Mouse (Mus musculus) limb, embryonic 15.5 days (tissue): Measurements from ENCODE around the gene Nek6. TPM values are rescaled to one million over a fixed set of nuclear protein-coding genes. Genes with fewer than 3 reads are reported as not detected.

ENCODE experiments used
- ATAC-seq: fragments of 200-750 bp; cut with Nextera tagmentation; 2 replicates; pipeline ENCODE4 v1.8.0; 2017; ENCODE audit warnings: low read depth, moderate TSS enrichment; ENCODE audit not compliant: insufficient number of reproducible peaks, low FRiP score, low TSS enrichment
- H3K27ac ChIP-seq: fragments of 300-500 bp; sonication (generic); 2 replicates; pipeline ENCODE4 v1.5.1; 2015; ENCODE audit warnings: moderate library complexity, mild to moderate bottlenecking, inconsistent platforms
- H3K27me3 ChIP-seq: fragments of 300-500 bp; sonication (generic); 2 replicates; pipeline ENCODE4 v1.6.1; 2015; ENCODE audit warnings: inconsistent platforms
- H3K36me3 ChIP-seq: fragments of 300-500 bp; sonication (generic); 2 replicates; pipeline ENCODE4 v1.6.1; 2015; ENCODE audit warnings: inconsistent platforms
- H3K4me1 ChIP-seq: fragments of 300-500 bp; sonication (generic); 2 replicates; pipeline ENCODE4 v1.6.1; 2015; ENCODE audit warnings: inconsistent platforms
- H3K4me2 ChIP-seq: fragments of 300-500 bp; sonication (generic); 2 replicates; pipeline ENCODE4 v1.6.1; 2015; ENCODE audit warnings: mild to moderate bottlenecking, inconsistent platforms
- H3K4me3 ChIP-seq: fragments of 300-500 bp; sonication (generic); 2 replicates; pipeline ENCODE4 v1.5.1; 2015; ENCODE audit warnings: mild to moderate bottlenecking, inconsistent platforms
- H3K9ac ChIP-seq: fragments of 300-500 bp; sonication (generic); 2 replicates; pipeline ENCODE4 v1.6.1; 2015; ENCODE audit warnings: inconsistent platforms
- H3K9me3 ChIP-seq: fragments of 300-500 bp; sonication (generic); 2 replicates; pipeline ENCODE4 v1.6.1; 2016; ENCODE audit warnings: inconsistent platforms
- WGBS: fragments of 180-500 bp; shearing (Covaris S2); methylation state at CpG from one replicate; pipeline ENCODE4 v1.1.7; 2015; 5-methylcytosine and 5-hydroxymethylcytosine counted together
- polyA plus RNA-seq: library from polyadenylated mRNA; unstranded; fragments of >200 nt; fragmentation: Nextera tagmentation; extraction: Ambion mirVana; gene quantifications from 2 replicates; pipeline ENCODE4 v1.2.1, GENCODE M21; 2015

Nek6 gene
- polyA plus RNA-seq, 1 experiment from 2014 or later: 118 TPM

GRCm38 (mm10) chr2:38542366-38542765 lies 30.9 kb downstream of the Nek6 start:
- 42% methylated on average over 1 of the region's 1 CpGs for WGBS
- H3K9ac ChIP-seq: no peak overlapping the region
- no peak overlapping the region for H3K27ac ChIP-seq
- H3K4me2 ChIP-seq: no peak overlapping the region
- no peak for ATAC-seq
- H3K36me3 ChIP-seq: no peaks in the 10 kb centered on the region
- no peaks in the 10 kb centered on the region for H3K27me3 ChIP-seq
- H3K4me1 ChIP-seq: peaks cover 64% of the 10 kb centered on the region
- H3K4me3 ChIP-seq: no peak overlapping the region
- no peaks in the 10 kb centered on the region for H3K9me3 ChIP-seq

- Histone ChIP-seq H3K4me1 (peaks cover 57% of the 10 kb centered on the region), H3K36me3 (no peaks in the 10 kb centered on the region), H3K9me3 (no peaks in the 10 kb centered on the region), H3K27ac (no peak overlapping the region), H3K4me3 (no peak overlapping the region), H3K9ac (no peak overlapping the region), H3K27me3 (no peaks in the 10 kb centered on the region), H3K4me2 (no peak overlapping the region)
- no peak for ATAC-seq
- 82% methylated on average over 2 of the region's 2 CpGs for WGBS
Measured at GRCm38 (mm10) chr2:38543158-38543557, 31.7 kb downstream of the Nek6 start.

- no peaks in the 10 kb centered on the region for H3K27me3 ChIP-seq
- H3K27ac ChIP-seq: peak overlapping the region; percentile 24; the same call in 1 of the 2 replicates
- H3K9me3 ChIP-seq: no peaks in the 10 kb centered on the region
- H3K4me3 ChIP-seq: no peak overlapping the region
- H3K4me1 ChIP-seq: peaks cover 47% of the 10 kb centered on the region
- no peak for ATAC-seq
- H3K9ac ChIP-seq: no peak overlapping the region
- no peak overlapping the region for H3K4me2 ChIP-seq
- H3K36me3 ChIP-seq: no peaks in the 10 kb centered on the region
Measured at GRCm38 (mm10) chr2:38544341-38544740, 32.9 kb downstream of the Nek6 start.

DNA sequence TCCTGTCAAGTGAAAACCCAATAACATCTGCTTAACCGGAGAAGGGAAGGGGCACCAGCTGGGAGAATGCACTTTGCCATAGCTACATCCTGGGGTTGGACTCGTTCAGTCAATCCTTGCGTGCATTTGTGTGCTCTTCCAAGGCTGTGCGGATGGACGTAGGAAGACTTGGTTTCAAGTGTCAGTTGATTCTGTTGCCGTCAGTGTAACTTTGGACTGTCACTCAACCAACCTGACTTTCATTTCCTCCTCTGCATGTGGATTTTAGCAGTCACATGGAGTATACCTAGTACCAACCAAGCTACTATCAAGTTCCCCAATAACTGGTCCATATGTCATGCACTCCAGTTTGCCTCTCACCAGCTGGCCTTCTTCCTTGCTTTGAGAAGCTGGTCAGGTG lies 33.5 kb downstream of the Nek6 start:
- H3K4me3 ChIP-seq: no peak overlapping the region
- no peak overlapping the region for H3K9ac ChIP-seq
- peaks cover 5% of the 10 kb centered on the region; the same call in 1 of the 2 replicates for H3K36me3 ChIP-seq
- H3K4me2 ChIP-seq: no peak overlapping the region
- H3K27ac ChIP-seq: 0 out of 2 replicates have a peak overlapping the region, but pooled peaks have one; percentile 24
- no peaks in the 10 kb centered on the region for H3K27me3 ChIP-seq
- H3K9me3 ChIP-seq: no peaks in the 10 kb centered on the region
- H3K4me1 ChIP-seq: peaks cover 42% of the 10 kb centered on the region
- 71% methylated on average over 6 of the region's 6 CpGs for WGBS
- no peak for ATAC-seq

- Histone ChIP-seq H3K9me3 (no peaks in the 10 kb centered on the region), H3K9ac (no peak overlapping the region), H3K27me3 (no peaks in the 10 kb centered on the region), H3K36me3 (peaks cover 11% of the 10 kb centered on the region), H3K4me3 (no peak overlapping the region), H3K27ac (no peak overlapping the region), H3K4me2 (no peak overlapping the region), H3K4me1 (peaks cover 37% of the 10 kb centered on the region)
- no peak for ATAC-seq
Measured at GRCm38 (mm10) chr2:38545706-38546105, 34.3 kb downstream of the Nek6 start.

DNA sequence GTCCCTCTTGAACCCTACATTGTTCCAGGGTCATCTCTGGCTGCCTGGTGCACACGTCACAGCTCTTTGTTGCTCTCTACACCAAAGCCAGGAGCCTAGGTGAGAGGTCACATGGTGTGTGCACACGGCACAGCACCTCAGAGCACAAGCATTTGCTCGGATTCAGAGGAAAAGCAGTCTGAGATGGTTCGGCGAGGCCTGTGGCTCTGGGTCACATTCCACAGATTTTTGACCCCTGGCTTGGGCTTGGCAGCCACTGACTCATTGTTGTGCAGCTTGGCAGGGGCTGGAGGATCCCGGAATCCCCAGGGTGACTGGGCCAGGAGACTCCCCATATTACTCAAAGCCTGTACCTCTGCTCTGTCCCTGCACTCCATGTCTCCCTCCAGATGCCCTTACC lies 34.8 kb downstream of the Nek6 start:
- Histone ChIP-seq H3K4me3 (no peak overlapping the region), H3K27me3 (no peaks in the 10 kb centered on the region), H3K36me3 (peaks cover 16% of the 10 kb centered on the region), H3K4me2 (no peak overlapping the region), H3K9me3 (no peaks in the 10 kb centered on the region), H3K9ac (no peak overlapping the region), H3K27ac (no peak overlapping the region), H3K4me1 (peaks cover 32% of the 10 kb centered on the region)
- ATAC-seq: no peak
- 21% methylated on average over 6 of the region's 6 CpGs for WGBS

DNA sequence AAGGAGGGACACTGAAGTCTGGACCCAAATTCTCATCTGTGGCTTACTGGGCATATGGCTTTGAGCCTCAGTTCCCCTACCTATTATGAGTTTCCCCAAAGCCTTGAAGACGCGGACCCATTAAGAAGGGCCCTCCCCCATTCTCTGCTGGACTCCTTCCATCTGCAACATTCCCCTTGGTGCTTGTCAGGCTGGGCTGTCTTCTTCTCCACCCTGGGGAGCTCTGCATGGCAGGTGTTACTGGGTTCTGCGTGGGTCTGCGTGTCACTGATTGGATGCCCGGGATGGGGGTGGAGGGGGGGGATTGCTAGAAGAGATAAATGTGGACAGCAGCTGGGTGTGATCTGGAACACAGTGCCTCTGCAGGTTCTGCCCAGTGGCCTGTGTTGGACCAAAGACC lies 35.3 kb downstream of the Nek6 start:
- Histone ChIP-seq H3K4me3 (no peak overlapping the region), H3K9ac (no peak overlapping the region), H3K36me3 (peaks cover 21% of the 10 kb centered on the region), H3K4me1 (peaks cover 27% of the 10 kb centered on the region), H3K27ac (no peak overlapping the region), H3K27me3 (no peaks in the 10 kb centered on the region), H3K9me3 (no peaks in the 10 kb centered on the region), H3K4me2 (no peak overlapping the region)
- 70% methylated on average over 5 of the region's 5 CpGs for WGBS
- ATAC-seq: no peak

DNA sequence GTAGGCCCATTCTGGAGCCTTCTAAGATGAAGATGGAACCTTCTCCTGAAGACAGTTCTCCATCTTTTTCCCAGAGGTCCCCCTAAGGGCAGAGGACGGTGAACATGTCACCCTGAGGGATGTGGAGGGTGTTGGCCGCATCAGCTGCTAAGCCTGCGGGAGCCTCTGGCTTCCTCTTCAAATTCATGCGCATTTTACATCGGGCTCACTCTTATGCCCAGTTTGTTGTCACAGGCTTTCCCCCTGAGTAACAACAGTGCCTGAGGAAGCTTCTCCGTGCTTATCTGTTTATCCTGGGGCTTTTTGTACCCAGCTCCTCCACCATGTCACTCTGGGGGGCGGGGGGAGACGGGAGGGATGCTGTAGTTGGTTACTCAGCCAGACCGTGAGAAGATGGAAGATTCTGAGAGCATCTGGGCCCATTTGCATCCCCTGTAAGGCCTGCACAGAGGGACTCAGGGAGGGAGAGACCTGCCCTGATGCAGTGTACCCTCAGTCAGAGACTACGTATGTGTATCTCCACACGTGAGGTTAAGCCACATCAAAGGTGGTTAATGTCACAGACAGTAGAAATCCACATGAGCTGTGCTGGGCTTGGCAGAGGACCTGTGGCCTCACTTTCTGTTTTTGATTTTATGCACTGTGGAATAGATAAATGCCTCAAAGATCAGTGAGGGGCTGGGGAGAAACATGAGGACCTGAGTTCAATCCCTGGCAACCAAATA lies 36.5 kb downstream of the Nek6 start:
- H3K9ac ChIP-seq: no peak overlapping the region
- peaks cover 26% of the 10 kb centered on the region for H3K4me1 ChIP-seq
- 71% methylated on average over 11 of the region's 11 CpGs for WGBS
- no peaks in the 10 kb centered on the region for H3K9me3 ChIP-seq
- no peak overlapping the region for H3K4me3 ChIP-seq
- H3K27me3 ChIP-seq: no peaks in the 10 kb centered on the region
- no peak overlapping the region for H3K4me2 ChIP-seq
- no peak overlapping the region for H3K27ac ChIP-seq
- peaks cover 31% of the 10 kb centered on the region for H3K36me3 ChIP-seq
- no peak for ATAC-seq

- ATAC-seq: no peak
- no peak overlapping the region for H3K4me3 ChIP-seq
Measured at GRCm38 (mm10) chr2:38552004-38552443, 40.6 kb downstream of the Nek6 start.

DNA sequence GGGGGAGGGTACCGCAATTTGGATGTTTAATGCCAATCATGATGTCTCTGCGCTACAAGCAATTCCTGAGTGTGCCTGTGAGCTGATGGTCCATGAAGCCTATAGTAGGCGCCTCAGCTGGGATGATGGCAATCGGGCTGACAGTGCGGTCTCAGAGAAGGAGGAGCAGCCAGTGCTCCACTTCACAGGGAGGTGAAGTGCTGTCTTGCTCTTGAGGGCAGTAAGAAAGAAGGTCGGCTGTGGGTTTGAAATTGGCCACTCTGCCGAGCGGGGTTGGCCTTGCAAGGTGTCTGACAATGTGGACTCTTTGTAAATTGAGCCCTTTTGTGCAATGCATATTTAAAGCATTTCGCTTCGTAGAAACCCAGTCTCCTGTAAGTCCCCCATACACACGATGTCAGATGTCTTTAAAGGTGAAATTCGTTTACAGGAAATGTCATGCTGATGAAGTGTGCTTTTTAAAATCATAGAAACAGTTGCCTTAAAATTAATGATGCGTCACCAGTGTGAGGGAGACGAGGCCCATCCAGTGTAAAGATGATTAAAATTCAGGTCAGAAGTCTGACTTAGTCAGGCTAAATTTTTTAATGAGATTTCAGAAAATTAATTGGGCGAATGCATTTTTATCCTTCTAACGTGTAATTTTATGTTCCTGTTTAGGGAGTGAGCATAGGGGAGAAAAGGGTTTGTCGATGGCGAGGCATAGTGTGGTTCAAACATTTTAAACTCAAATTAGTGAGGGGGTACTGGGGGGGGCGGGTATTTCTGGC lies 43.0 kb downstream of the Nek6 start:
- Histone ChIP-seq H3K4me2 (no peak overlapping the region), H3K27ac (no peak overlapping the region), H3K9ac (no peak overlapping the region), H3K4me3 (no peak overlapping the region), H3K4me1 (no peaks in the 10 kb centered on the region; the same call in 1 of the 2 replicates), H3K27me3 (no peaks in the 10 kb centered on the region), H3K9me3 (no peaks in the 10 kb centered on the region), H3K36me3 (peaks cover 45% of the 10 kb centered on the region)
- WGBS: 72% methylated on average over 19 of the region's 19 CpGs
- no peak for ATAC-seq

More at GRCm38 (mm10) chr2:38552004-38552443, 40.6 kb downstream of the Nek6 start:
- no peaks in the 10 kb centered on the region for H3K9me3 ChIP-seq
- no peaks in the 10 kb centered on the region; the same call in 1 of the 2 replicates for H3K4me1 ChIP-seq
- no peak overlapping the region for H3K9ac ChIP-seq
- whole genome bisulfite sequencing: 73% methylated on average over 15 of the region's 15 CpGs
- no peak overlapping the region for H3K4me2 ChIP-seq
- peaks cover 31% of the 10 kb centered on the region for H3K36me3 ChIP-seq
- H3K27me3 ChIP-seq: no peaks in the 10 kb centered on the region
- H3K27ac ChIP-seq: no peak overlapping the region

DNA sequence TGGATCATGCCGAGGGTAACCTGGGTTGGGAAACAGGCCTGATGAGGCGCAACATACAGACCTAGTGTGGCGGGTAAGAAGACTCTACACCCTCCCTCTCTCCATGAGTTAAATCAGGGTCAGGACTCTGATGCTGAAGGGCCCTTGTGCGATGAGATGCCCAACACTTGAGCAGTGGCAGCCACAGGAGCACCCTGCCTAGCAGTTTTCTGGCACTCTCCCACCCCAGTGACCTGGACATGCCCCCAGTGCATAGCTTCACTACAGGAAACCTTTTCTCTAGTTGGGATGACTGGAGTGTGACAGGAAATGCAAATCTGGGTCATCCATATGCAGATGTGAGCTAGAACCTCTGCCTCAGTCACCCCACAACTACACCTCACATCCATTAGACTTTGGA lies 44.2 kb downstream of the Nek6 start:
- Histone ChIP-seq H3K4me2 (no peak overlapping the region), H3K4me3 (no peak overlapping the region), H3K27ac (no peak overlapping the region), H3K36me3 (peaks cover 47% of the 10 kb centered on the region), H3K4me1 (no peaks in the 10 kb centered on the region; the same call in 1 of the 2 replicates), H3K27me3 (no peaks in the 10 kb centered on the region), H3K9ac (no peak overlapping the region), H3K9me3 (no peaks in the 10 kb centered on the region)
- no peak for ATAC-seq
- WGBS: 89% methylated on average over 4 of the region's 4 CpGs

DNA sequence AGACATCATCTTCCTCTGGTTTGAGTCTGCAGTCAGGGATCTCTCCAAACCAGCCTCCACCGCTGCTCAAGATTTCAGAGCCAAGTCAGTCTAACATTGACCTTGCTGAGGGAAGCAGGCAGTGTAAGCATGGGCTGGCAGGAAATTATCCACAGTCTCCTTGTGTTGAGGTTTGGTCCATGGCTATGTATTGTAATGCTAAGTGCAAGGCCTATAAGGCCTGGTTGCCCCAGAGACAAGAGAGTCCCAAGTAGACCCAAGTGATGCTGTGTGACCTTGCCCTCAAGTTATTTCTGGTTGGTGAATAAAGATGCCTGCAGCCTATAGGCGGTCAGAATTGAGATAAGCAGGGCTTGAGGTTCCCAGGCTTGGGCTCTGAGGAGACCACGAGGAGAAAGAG lies 45.3 kb downstream of the Nek6 start:
- no peak for ATAC-seq
- no peak overlapping the region for H3K27ac ChIP-seq
- peaks cover 45% of the 10 kb centered on the region for H3K36me3 ChIP-seq
- WGBS: 88% methylated on average over 3 of the region's 3 CpGs
- no peaks in the 10 kb centered on the region; the same call in 1 of the 2 replicates for H3K4me1 ChIP-seq
- no peak overlapping the region for H3K4me2 ChIP-seq
- H3K9ac ChIP-seq: no peak overlapping the region
- no peaks in the 10 kb centered on the region for H3K9me3 ChIP-seq
- no peak overlapping the region for H3K4me3 ChIP-seq
- no peaks in the 10 kb centered on the region for H3K27me3 ChIP-seq
